Mouse (Mus musculus) cerebellum, adult (tissue): ENCODE measurements at regions not wholly inside any gene's neighbourhood (a gene's known extent, or its start where the extent isn't known, plus 50 kb on each side); places are given as distances from the start of the nearest gene placed in this dataset.

Experiments used
- ATAC-seq: cut with Nextera tagmentation; 2 replicates; pipeline ENCODE4 v1.9.2; 2017; ENCODE audit warnings: mild to moderate bottlenecking, moderate library complexity, mixed read lengths; ENCODE audit not compliant: insufficient number of reproducible peaks, low FRiP score, low TSS enrichment

- ATAC-seq: no peak
Observed at GRCm38 (mm10) chr10:29661752-29662151, 126.1 kb upstream of the Rspo3 start.

GRCm38 (mm10) chr10:29640249-29640648 lies 104.6 kb upstream of the Rspo3 start:
- no peak for ATAC-seq

- ATAC-seq: peak; percentile 74
Observed at GRCm38 (mm10) chr10:29635828-29636227, 100.2 kb upstream of the Rspo3 start.

GRCm38 (mm10) chr10:29595455-29595854 lies 59.8 kb upstream of the Rspo3 start:
- ATAC-seq: no peak

GRCm38 (mm10) chr10:29594969-29595368 lies 59.3 kb upstream of the Rspo3 start:
- no peak for ATAC-seq

- no peak for ATAC-seq
Observed at GRCm38 (mm10) chr10:29592906-29593305, 57.2 kb upstream of the Rspo3 start.

GRCm38 (mm10) chr10:29590187-29590586 lies 54.5 kb upstream of the Rspo3 start:
- ATAC-seq: no peak

- no peak for ATAC-seq
Observed at GRCm38 (mm10) chr10:29589739-29590138, 54.1 kb upstream of the Rspo3 start.
